Mouse (Mus musculus) large intestine, adult 2 months (tissue): ENCODE data around the gene Kansl1. TPM values are rescaled to one million over a fixed set of nuclear protein-coding genes. Genes with fewer than 3 reads are reported as not detected.

Source experiments
- DNase-seq: peaks from one replicate; pipeline ENCODE4 v3.0.0-alpha.2; 2012; ENCODE audit warnings: low read depth, low spot score
- WGBS: fragments of 180-500 bp; shearing (Covaris S2); methylation state at CpG from one replicate; pipeline ENCODE4 v1.1.7; 2018; 5-methylcytosine and 5-hydroxymethylcytosine counted together
- polyA plus RNA-seq: library from polyadenylated mRNA; depleted of rRNA; stranded (reverse); fragments of >200 nt; gene quantifications from 2 replicates; pipeline ENCODE4 v1.2.3, GENCODE M21; 2012

The Kansl1 gene
- polyA plus RNA-seq, 1 experiment, result 31.6 TPM

GRCm38 (mm10) chr11:104379635-104380034 is 89.0 kb downstream of the Kansl1 start:
- WGBS, result 60% methylated on average over 1 of the region's 1 CpGs
- DNase-seq, result no peak

- DNase-seq, result no peak
- 89% methylated on average over 3 of the region's 3 CpGs for WGBS
These were observed 92.4 kb downstream of the Kansl1 start for GRCm38 (mm10) chr11:104376291-104376690.

- DNase-seq, result no peak
- 83% methylated on average over 5 of the region's 5 CpGs for WGBS
These were observed 101.0 kb downstream of the Kansl1 start for GRCm38 (mm10) chr11:104367486-104368190.

- whole genome bisulfite sequencing, result 73% methylated on average over 2 of the region's 2 CpGs
- DNase-seq, result no peak
These were observed 104.6 kb downstream of the Kansl1 start for GRCm38 (mm10) chr11:104363823-104364600.

- WGBS, result 51% methylated on average over 1 of the region's 1 CpGs
- no peak for DNase-seq
These were observed 106.0 kb downstream of the Kansl1 start for GRCm38 (mm10) chr11:104362704-104363103.

GRCm38 (mm10) chr11:104361790-104362189 is 106.9 kb downstream of the Kansl1 start:
- 16% methylated on average over 2 of the region's 2 CpGs for WGBS
- no peak for DNase-seq

- DNase-seq, result no peak
- WGBS, result 47% methylated on average over 3 of the region's 3 CpGs
These were observed 121.7 kb downstream of the Kansl1 start for GRCm38 (mm10) chr11:104346931-104347330.

GRCm38 (mm10) chr11:104334946-104335345 is 133.7 kb downstream of the Kansl1 start:
- WGBS, result 88% methylated on average over 13 of the region's 13 CpGs
- no peak for DNase-seq

- DNase-seq, result no peak
- WGBS, result 74% methylated on average over 5 of the region's 5 CpGs
These were observed 134.5 kb downstream of the Kansl1 start for GRCm38 (mm10) chr11:104334115-104334514.

- no peak for DNase-seq
- 52% methylated on average over 5 of the region's 5 CpGs for WGBS
These were observed 136.6 kb downstream of the Kansl1 start for GRCm38 (mm10) chr11:104332105-104332504.

- 90% methylated on average over 3 of the region's 3 CpGs for WGBS
- no peak for DNase-seq
These were observed 137.5 kb downstream of the Kansl1 start for GRCm38 (mm10) chr11:104331208-104331607.

GRCm38 (mm10) chr11:104330151-104330550 is 138.5 kb downstream of the Kansl1 start:
- 80% methylated on average over 4 of the region's 4 CpGs for WGBS
- no peak for DNase-seq

- DNase-seq, result no peak
- 88% methylated on average over 11 of the region's 11 CpGs for WGBS
These were observed 139.3 kb downstream of the Kansl1 start for GRCm38 (mm10) chr11:104329185-104329926.

GRCm38 (mm10) chr11:104327946-104328345 is 140.7 kb downstream of the Kansl1 start:
- DNase-seq, result no peak
- WGBS, result 86% methylated on average over 6 of the region's 6 CpGs

GRCm38 (mm10) chr11:104327462-104327861 is 141.2 kb downstream of the Kansl1 start:
- 88% methylated on average over 1 of the region's 1 CpGs for WGBS
- DNase-seq, result no peak

- no peak for DNase-seq
- WGBS, result 59% methylated on average over 4 of the region's 4 CpGs
These were observed 146.5 kb downstream of the Kansl1 start for GRCm38 (mm10) chr11:104322142-104322541.

- 75% methylated on average over 5 of the region's 5 CpGs for WGBS
- no peak for DNase-seq
These were observed 148.2 kb downstream of the Kansl1 start for GRCm38 (mm10) chr11:104320511-104320910.

GRCm38 (mm10) chr11:104318940-104319781 is 149.5 kb downstream of the Kansl1 start:
- under 1% methylated on average over 24 of the region's 24 CpGs for WGBS
- DNase-seq, result no peak

- 47% methylated on average over 3 of the region's 3 CpGs for WGBS
- no peak for DNase-seq
These were observed 151.0 kb downstream of the Kansl1 start for GRCm38 (mm10) chr11:104317631-104318030.
